Mouse (Mus musculus): ENCODE measurements around the gene Fgfr2. TPM values are rescaled to one million over a fixed set of nuclear protein-coding genes. Genes with fewer than 3 reads are reported as not detected.

Gene Fgfr2
- polyA plus RNA-seq, 1 experiment from 2014 or later = 123 TPM

GRCm38 (mm10) chr7:132793467-132793866 lies 329.7 kb downstream of the Fgfr2 start:
- Histone ChIP-seq H3K27me3 (no peaks in the 10 kb centered on the region), H3K36me3 (peaks cover 2% of the 10 kb centered on the region; the same call in 1 of the 2 replicates), H3K27ac (no peak overlapping the region), H3K4me3 (no peak overlapping the region), H3K9ac (no peak overlapping the region), H3K4me2 (replicated peaks) (no peak overlapping the region), H3K9me3 (no peaks in the 10 kb centered on the region), H3K4me1 (peaks cover 34% of the 10 kb centered on the region)
- ATAC-seq (ENCODE audit: low FRiP score, low read depth) = no peak
- 61% methylated on average over 6 of the region's 6 CpGs for WGBS

DNA sequence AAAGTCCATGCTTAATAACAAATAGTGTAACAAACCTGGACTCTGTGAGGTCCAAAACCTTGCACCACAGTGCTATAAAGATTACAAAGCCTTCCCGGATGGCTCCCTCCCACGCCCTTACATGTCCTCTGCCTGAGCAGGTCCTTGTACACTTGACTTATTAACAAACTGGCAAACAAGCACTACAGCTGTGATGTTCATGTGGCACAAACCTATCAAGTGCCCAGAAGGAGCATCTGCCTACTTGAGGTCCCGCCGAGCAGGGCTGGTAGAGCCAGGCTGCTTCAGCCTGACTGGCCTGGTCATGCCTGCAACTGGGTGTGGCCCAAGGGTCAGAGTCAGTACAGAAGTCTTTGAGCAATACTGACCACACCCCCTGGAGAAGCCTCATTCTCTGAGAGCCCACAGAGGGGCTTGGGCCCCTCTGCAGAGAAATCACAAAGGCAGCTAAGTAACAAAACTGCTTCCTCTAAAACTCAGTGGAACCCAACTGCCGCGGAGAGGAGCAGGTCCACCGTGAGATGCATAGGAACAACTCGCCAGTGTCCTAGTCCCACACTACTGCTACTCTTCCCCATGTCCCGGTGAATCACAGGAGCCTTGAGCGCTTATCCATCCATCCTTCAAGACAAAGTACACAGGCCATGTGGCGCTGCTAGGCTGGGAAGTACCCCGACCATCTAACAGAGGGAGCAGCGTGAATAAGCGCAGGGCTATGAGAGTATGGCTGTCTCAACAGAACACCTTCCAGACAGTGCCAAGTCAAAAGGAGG lies 332.5 kb downstream of the Fgfr2 start:
- 89% methylated on average over 14 of the region's 14 CpGs for WGBS
- H3K9ac ChIP-seq = no peak overlapping the region
- no peak for ATAC-seq (ENCODE audit: low FRiP score, low read depth)
- no peaks in the 10 kb centered on the region for H3K27me3 ChIP-seq
- no peak overlapping the region for H3K4me3 ChIP-seq
- H3K4me2 ChIP-seq (replicated peaks) = no peak overlapping the region
- H3K9me3 ChIP-seq = no peaks in the 10 kb centered on the region
- H3K4me1 ChIP-seq = peaks cover 45% of the 10 kb centered on the region
- H3K27ac ChIP-seq = no peak overlapping the region
- no peaks in the 10 kb centered on the region for H3K36me3 ChIP-seq

DNA sequence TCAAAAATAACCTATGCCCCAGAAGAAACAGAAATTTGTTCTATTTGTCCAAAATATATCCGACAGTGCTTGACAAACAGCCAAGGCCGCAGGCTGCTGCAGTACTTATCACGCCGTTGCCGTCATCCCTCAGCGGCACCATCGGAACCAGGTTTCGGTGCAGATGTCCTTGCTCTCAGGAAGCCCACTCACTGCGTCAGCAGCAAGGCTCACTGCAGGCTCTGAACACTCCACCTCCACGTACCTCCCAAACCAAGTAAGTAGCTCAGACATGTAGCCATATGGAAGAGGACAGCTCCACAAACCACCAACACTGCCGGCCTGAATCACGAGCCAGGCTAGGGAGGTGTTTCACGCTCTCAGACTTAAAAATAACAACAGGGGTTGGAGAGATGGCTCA lies 334.3 kb downstream of the Fgfr2 start:
- 94% methylated on average over 13 of the region's 13 CpGs for WGBS
- Histone ChIP-seq H3K4me3 (no peak overlapping the region), H3K9ac (no peak overlapping the region), H3K27ac (no peak overlapping the region), H3K4me2 (replicated peaks) (no peak overlapping the region), H3K4me1 (peaks cover 50% of the 10 kb centered on the region), H3K27me3 (no peaks in the 10 kb centered on the region), H3K9me3 (no peaks in the 10 kb centered on the region), H3K36me3 (no peaks in the 10 kb centered on the region)
- no peak for ATAC-seq (ENCODE audit: low FRiP score, low read depth)

GRCm38 (mm10) chr7:132787496-132788190 lies 335.5 kb downstream of the Fgfr2 start:
- no peak overlapping the region for H3K27ac ChIP-seq
- H3K4me2 ChIP-seq (replicated peaks) = no peak overlapping the region
- H3K36me3 ChIP-seq = no peaks in the 10 kb centered on the region
- no peaks in the 10 kb centered on the region for H3K9me3 ChIP-seq
- no peaks in the 10 kb centered on the region for H3K27me3 ChIP-seq
- no peak overlapping the region for H3K4me3 ChIP-seq
- no peak overlapping the region for H3K9ac ChIP-seq
- H3K4me1 ChIP-seq = peaks cover 45% of the 10 kb centered on the region
- WGBS = 78% methylated on average over 4 of the region's 4 CpGs
- ATAC-seq (ENCODE audit: low FRiP score, low read depth) = no peak

- Histone ChIP-seq H3K9me3 (no peaks in the 10 kb centered on the region), H3K4me2 (replicated peaks) (no peak overlapping the region), H3K9ac (no peak overlapping the region), H3K27ac (no peak overlapping the region), H3K4me1 (peaks cover 48% of the 10 kb centered on the region), H3K4me3 (no peak overlapping the region), H3K27me3 (no peaks in the 10 kb centered on the region), H3K36me3 (no peaks in the 10 kb centered on the region)
- WGBS = 89% methylated on average over 4 of the region's 4 CpGs
- ATAC-seq (ENCODE audit: low FRiP score, low read depth) = no peak
These were observed 336.1 kb downstream of the Fgfr2 start for GRCm38 (mm10) chr7:132787022-132787421.

DNA sequence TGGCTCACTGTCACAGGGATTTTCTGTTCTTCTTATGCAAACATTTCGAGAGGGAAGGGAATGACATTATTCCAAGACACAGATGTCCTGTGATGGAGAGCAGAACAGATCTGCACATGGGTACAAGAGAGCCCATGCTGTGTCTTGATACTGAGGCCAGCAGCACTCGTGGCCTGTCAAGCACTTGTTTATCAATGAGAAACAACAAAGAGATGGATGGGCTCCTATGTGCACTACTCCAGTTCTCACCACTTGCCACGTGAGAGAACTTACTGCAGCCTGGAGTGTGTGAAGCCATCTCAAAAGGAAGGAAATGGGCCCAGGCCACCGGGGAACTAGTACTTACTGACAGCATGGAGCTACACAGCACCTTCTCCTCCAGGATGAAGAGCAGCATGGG lies 336.6 kb downstream of the Fgfr2 start:
- H3K27ac ChIP-seq = no peak overlapping the region; the same call in 1 of the 2 replicates

DNA sequence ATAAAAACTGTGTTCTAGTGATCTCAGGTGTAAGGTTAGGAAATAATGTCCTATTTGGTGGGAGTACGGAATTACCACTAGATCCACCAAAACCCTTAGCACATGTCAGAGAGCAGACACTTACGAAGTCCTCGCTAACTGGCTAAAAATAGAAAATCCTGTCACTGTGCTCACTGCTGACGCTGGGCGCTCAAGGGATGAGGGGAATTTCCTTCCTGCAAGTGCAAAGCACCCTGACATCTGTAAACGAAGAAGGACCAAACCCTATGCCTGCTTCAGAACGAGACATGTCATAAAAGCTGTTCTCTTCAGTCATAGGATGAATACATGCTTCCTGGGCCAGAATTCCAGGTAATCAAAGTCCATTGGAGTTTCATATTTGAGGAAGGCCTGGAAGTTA lies 337.1 kb downstream of the Fgfr2 start:
- Histone ChIP-seq H3K4me3 (no peak overlapping the region), H3K9ac (no peak overlapping the region), H3K4me2 (replicated peaks) (no peak overlapping the region), H3K9me3 (no peaks in the 10 kb centered on the region), H3K27ac (no peak overlapping the region), H3K27me3 (no peaks in the 10 kb centered on the region), H3K4me1 (peaks cover 48% of the 10 kb centered on the region), H3K36me3 (no peaks in the 10 kb centered on the region)
- ATAC-seq (ENCODE audit: low FRiP score, low read depth) = no peak
- WGBS = 54% methylated on average over 7 of the region's 7 CpGs

More for the DNA sequence above, 336.6 kb downstream of the Fgfr2 start:
- Histone ChIP-seq H3K9me3 (no peaks in the 10 kb centered on the region), H3K36me3 (no peaks in the 10 kb centered on the region), H3K4me1 (peaks cover 48% of the 10 kb centered on the region), H3K4me3 (no peak overlapping the region), H3K27me3 (no peaks in the 10 kb centered on the region), H3K4me2 (replicated peaks) (no peak overlapping the region), H3K9ac (no peak overlapping the region)
- 55% methylated on average over 4 of the region's 4 CpGs for WGBS
- ATAC-seq (ENCODE audit: low FRiP score, low read depth) = no peak

DNA sequence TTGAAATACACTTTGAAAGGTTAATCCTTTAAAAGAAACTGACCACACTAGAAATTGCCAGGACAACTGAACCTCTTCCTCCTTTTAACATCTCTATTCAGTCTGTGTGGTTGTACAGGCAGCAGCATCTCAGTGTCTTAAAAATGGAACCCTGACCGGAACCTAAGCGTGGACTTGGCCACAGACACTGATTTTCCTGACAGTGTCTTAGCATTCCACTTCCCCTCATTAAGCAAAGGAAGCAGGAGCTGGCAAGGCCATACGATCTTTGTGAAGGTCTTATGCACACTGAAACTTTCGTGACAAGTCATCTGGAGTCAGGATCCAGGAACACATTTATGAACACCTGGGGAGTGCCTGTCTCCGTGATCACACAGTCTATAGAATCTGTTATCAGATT lies 339.0 kb downstream of the Fgfr2 start:
- Histone ChIP-seq H3K4me1 (peaks cover 64% of the 10 kb centered on the region), H3K4me3 (no peak overlapping the region), H3K9me3 (no peaks in the 10 kb centered on the region), H3K9ac (peak overlapping the region; percentile 35; the same call in 1 of the 2 replicates), H3K27me3 (no peaks in the 10 kb centered on the region), H3K4me2 (replicated peaks) (no peak overlapping the region), H3K36me3 (no peaks in the 10 kb centered on the region), H3K27ac (no peak overlapping the region)
- no peak for ATAC-seq (ENCODE audit: low FRiP score, low read depth)
- WGBS = 68% methylated on average over 5 of the region's 5 CpGs

GRCm38 (mm10) chr7:132781850-132782249 lies 341.3 kb downstream of the Fgfr2 start:
- Histone ChIP-seq H3K9ac (no peak overlapping the region), H3K27me3 (no peaks in the 10 kb centered on the region), H3K4me3 (no peak overlapping the region), H3K9me3 (no peaks in the 10 kb centered on the region), H3K4me1 (peaks cover 66% of the 10 kb centered on the region), H3K27ac (peak overlapping the region; percentile 80), H3K36me3 (peaks cover 22% of the 10 kb centered on the region), H3K4me2 (replicated peaks) (0 out of 2 replicates have a peak overlapping the region, but pooled peaks have one; percentile 21)
- no peak for ATAC-seq (ENCODE audit: low FRiP score, low read depth)
- 50% methylated on average over 6 of the region's 6 CpGs for WGBS

- H3K36me3 ChIP-seq = peaks cover 28% of the 10 kb centered on the region
- peaks cover 60% of the 10 kb centered on the region for H3K4me1 ChIP-seq
- WGBS = 32% methylated on average over 7 of the region's 7 CpGs
- peak; percentile 42; the same call in 1 of the 2 replicates for ATAC-seq (ENCODE audit: low FRiP score, low read depth)
- peak overlapping the region; percentile 36 for H3K4me2 ChIP-seq (replicated peaks)
- no peak overlapping the region; the same call in 1 of the 2 replicates for H3K9ac ChIP-seq
- no peak overlapping the region for H3K4me3 ChIP-seq
- no peaks in the 10 kb centered on the region for H3K9me3 ChIP-seq
- H3K27me3 ChIP-seq = no peaks in the 10 kb centered on the region
- peak overlapping the region; percentile 80 for H3K27ac ChIP-seq
These were observed 341.9 kb downstream of the Fgfr2 start for GRCm38 (mm10) chr7:132781130-132781814.

DNA sequence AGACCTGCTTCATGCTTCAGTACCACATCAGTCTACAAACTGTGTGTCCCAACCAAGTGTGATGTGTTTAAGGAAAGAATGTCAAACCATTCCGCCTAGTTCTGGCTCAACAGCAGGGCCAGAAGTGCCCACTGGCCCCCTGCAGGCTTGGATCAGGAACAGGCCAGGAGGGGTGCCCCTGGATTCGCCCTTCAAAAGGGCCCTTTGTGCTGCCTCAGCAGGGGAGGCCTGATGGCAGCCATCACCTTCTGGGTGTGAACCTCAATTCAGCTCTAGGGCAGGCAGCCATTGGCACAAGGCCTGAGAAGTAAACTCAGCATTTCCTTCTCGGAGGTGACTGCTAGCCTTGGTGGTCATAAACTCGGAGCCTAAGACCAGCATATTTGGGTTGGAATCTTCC lies 342.5 kb downstream of the Fgfr2 start:
- Histone ChIP-seq H3K36me3 (peaks cover 35% of the 10 kb centered on the region), H3K4me2 (replicated peaks) (peak overlapping the region; percentile 36; the same call in 1 of the 2 replicates), H3K4me1 (peaks cover 55% of the 10 kb centered on the region), H3K9ac (no peak overlapping the region), H3K4me3 (no peak overlapping the region), H3K9me3 (no peaks in the 10 kb centered on the region), H3K27me3 (no peaks in the 10 kb centered on the region), H3K27ac (peak overlapping the region; percentile 80)
- WGBS = 44% methylated on average over 4 of the region's 4 CpGs
- peak; percentile 85 for ATAC-seq (ENCODE audit: low FRiP score, low read depth)

DNA sequence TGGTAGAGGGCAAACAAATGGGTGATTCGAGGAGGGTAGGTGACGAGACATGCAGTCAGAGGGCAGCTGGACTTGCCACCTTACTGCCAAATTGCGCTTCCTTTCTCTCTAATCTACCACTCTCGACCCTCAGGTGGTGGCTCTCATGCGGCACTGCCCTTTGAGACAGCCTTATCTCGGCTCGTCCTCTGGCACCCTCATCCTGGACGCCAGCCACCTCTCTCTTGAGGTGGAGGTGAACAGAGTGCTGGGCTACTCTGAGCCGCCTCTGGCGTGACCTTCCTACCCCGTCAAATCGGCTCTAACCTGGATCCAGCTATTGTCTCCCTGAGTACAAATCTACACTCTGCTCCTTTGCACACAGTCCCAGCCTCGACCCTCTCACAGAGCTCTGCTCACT lies 344.5 kb downstream of the Fgfr2 start:
- H3K4me3 ChIP-seq = no peak overlapping the region
- H3K36me3 ChIP-seq = peaks cover 52% of the 10 kb centered on the region
- no peak overlapping the region for H3K27ac ChIP-seq
- H3K9ac ChIP-seq = no peak overlapping the region
- ATAC-seq (ENCODE audit: low FRiP score, low read depth) = no peak
- H3K9me3 ChIP-seq = no peaks in the 10 kb centered on the region
- no peak overlapping the region for H3K4me2 ChIP-seq (replicated peaks)
- no peaks in the 10 kb centered on the region for H3K27me3 ChIP-seq
- WGBS = 89% methylated on average over 13 of the region's 13 CpGs
- H3K4me1 ChIP-seq = peaks cover 49% of the 10 kb centered on the region
